17 mouse cellular contexts compared by ENCODE assay signal in the genomic region with DNA sequence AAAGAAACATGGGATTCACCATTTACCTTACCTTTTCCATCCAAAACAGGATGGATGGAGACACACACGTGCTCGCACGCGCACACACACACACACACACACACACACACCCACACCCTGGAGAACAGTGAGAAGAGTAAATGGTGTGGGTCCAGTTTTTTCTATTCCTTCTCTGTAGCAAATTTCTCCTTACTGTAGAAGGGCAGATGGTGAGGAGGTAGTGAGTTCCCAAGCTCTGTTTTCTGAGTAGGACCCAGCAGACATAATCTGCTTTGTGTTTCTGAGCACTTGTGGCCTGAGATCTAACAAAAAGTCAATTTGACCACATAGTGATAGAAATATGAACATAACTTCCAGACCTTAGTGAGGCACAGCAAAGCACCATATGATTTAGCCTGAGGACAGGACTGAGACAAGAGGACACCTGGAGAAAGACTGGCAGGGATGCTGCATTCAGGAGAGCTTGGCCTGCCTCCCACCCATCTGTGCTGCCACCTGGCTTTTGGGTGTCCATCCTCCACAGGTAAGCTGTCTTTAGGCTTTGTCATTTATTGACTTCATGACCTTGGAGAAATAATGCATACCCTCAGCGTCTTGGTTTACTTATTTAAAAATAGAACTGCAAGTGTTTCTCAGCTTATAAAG.
DNase-seq lines count a peak whose midpoint lies in the region; ATAC-seq and TF ChIP-seq lines count a peak whose summit lies in the region.
"Had no signal": no experiment of that assay in that cellular context is flagged by ENCODE, and none has a peak within 500 bp of the region (broad histone marks: within the 10 kb centered on the region; RNA-seq: fewer than 3 reads in every experiment).

No protein-coding gene starts in this region.

- no peaks in the 10 kb centered on the region for H3K4me1 ChIP-seq in forebrain, postnatal 0 days (ENCODE audit: insufficient read depth)
- H3K4me1 ChIP-seq: forebrain, embryonic 13.5 days; hindbrain, embryonic 12.5 days; limb, embryonic 12.5 days; liver, embryonic 15.5 days; megakaryocyte, embryonic 14.5 days had no signal

- H3K9me3 ChIP-seq in forebrain, postnatal 0 days (ENCODE audit: low read length), result no peaks in the 10 kb centered on the region
- H3K9me3 ChIP-seq: forebrain, embryonic 13.5 days; hindbrain, embryonic 12.5 days; limb, embryonic 12.5 days; liver, embryonic 15.5 days had no signal

- peak; percentile 8 for DNase-seq in layer of hippocampus, adult 9-11 months
- no peak for DNase-seq in layer of hippocampus, postnatal 36 days
- DNase-seq in cerebellum, adult 18-20 months, result peak; percentile 96
- peak; percentile 96 for DNase-seq in cerebellum, postnatal 10 days
- peak; percentile 9 for DNase-seq in right cerebral cortex, postnatal 14 days
- no peak for DNase-seq in gastrocnemius, postnatal 25 days
- no peak for DNase-seq in forebrain, postnatal 0 days
- DNase-seq: gastrocnemius, postnatal 10 days; heart, adult 2 months; lung, postnatal 10 days had no signal

- H3K27me3 ChIP-seq in forebrain, postnatal 0 days (ENCODE audit: insufficient read depth, low read length), result no peaks in the 10 kb centered on the region
- H3K27me3 ChIP-seq: forebrain, embryonic 13.5 days; hindbrain, embryonic 12.5 days; limb, embryonic 12.5 days; liver, embryonic 15.5 days; megakaryocyte, embryonic 14.5 days had no signal

- no peak for ATAC-seq in forebrain, postnatal 0 days
- ATAC-seq in erythroblast, adult 5-6 weeks (replicated peaks; ENCODE audit: low FRiP score, poor library complexity, severe bottlenecking), result no peak
- ATAC-seq: forebrain, embryonic 13.5 days had no signal

- H3K36me3 ChIP-seq in forebrain, postnatal 0 days (ENCODE audit: insufficient read depth), result no peaks in the 10 kb centered on the region
- H3K36me3 ChIP-seq: hindbrain, embryonic 12.5 days; limb, embryonic 12.5 days; liver, embryonic 15.5 days had no signal

- no peak overlapping the region for H3K4me2 ChIP-seq in forebrain, postnatal 0 days (ENCODE audit: low read depth)
- H3K4me2 ChIP-seq: forebrain, embryonic 13.5 days; hindbrain, embryonic 12.5 days; limb, embryonic 12.5 days; liver, embryonic 15.5 days had no signal

- H3K9ac ChIP-seq in forebrain, postnatal 0 days, result no peak overlapping the region
- H3K9ac ChIP-seq: forebrain, embryonic 13.5 days; hindbrain, embryonic 12.5 days; limb, embryonic 12.5 days; liver, embryonic 15.5 days had no signal

- H3K4me3 ChIP-seq in forebrain, postnatal 0 days (ENCODE audit: low read depth, low read length), result no peak overlapping the region
- H3K4me3 ChIP-seq: forebrain, embryonic 13.5 days; heart, adult 2 months; hindbrain, embryonic 12.5 days; layer of hippocampus, adult 2 months; limb, embryonic 12.5 days; liver, embryonic 15.5 days; megakaryocyte, embryonic 14.5 days had no signal

- WGBS in forebrain, postnatal 0 days, result 94% methylated on average over 5 of the region's 5 CpGs

- no peak overlapping the region for H3K27ac ChIP-seq in forebrain, postnatal 0 days (ENCODE audit: low read depth, low read length)
- H3K27ac ChIP-seq: forebrain, embryonic 13.5 days; heart, adult 2 months; hindbrain, embryonic 12.5 days; layer of hippocampus, adult 2 months; limb, embryonic 12.5 days; liver, embryonic 15.5 days had no signal

- TF ChIP-seq CTCF in forebrain, postnatal 0 days (IDR thresholded peaks at IDR 0.05; ENCODE audit: low read depth), result no peak

Comparison
In these comparisons a context has a peak if more than half of its experiments do, and no peak if none do; other contexts are left out.
1. DNase-seq: peak in layer of hippocampus, adult 9-11 months (single experiment), cerebellum, adult 18-20 months (2 of 2), cerebellum, postnatal 10 days (2 of 2) and right cerebral cortex, postnatal 14 days (single experiment); none in layer of hippocampus, postnatal 36 days (0 of 2), gastrocnemius, postnatal 25 days (single experiment) and forebrain, postnatal 0 days (single experiment).